Mouse (Mus musculus) central nervous system, embryonic 18 days (tissue): ENCODE measurements around the gene Ppef2. TPM values are rescaled to one million over a fixed set of nuclear protein-coding genes. Genes with fewer than 3 reads are reported as not detected.

Source experiments
- polyA plus RNA-seq: library from polyadenylated mRNA; depleted of rRNA; stranded (reverse); fragments of >200 nt; gene quantifications from 2 replicates; pipeline ENCODE4 v1.2.3, GENCODE M21; 2012; rRNA removed

Gene Ppef2
- 1.1 and 1.4 TPM in 2 replicates for polyA plus RNA-seq

DNA sequence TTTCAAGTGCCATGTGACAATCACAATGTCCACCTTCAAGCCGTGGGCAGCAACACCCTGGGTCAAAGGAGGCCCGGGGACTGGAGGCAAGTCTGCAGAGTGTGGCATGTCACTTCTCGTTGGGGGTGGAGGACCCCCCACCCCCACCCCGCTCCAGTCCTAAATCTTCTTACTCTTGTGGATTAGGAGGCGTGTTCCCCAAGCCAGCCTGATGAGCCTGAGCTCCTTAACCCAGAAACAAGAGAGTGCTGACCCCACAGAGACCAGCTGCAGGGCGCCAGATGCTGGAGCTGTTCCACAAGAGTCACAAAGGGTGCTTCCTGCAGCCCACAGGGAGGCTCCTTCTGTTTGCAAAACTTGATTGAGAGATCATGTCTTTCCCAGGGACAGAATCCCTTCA is at the start of gene Ppef2:
Gene Ppef2, minus strand, starts transcription at position 61 of the 400 bp plus-strand sequence.

GRCm38 (mm10) chr5:92277437-92278394 is 21.6 kb upstream of the Ppef2 start, which contains the start of gene Naaa:
Naaa (minus strand) TSS chr5:92278170.

DNA sequence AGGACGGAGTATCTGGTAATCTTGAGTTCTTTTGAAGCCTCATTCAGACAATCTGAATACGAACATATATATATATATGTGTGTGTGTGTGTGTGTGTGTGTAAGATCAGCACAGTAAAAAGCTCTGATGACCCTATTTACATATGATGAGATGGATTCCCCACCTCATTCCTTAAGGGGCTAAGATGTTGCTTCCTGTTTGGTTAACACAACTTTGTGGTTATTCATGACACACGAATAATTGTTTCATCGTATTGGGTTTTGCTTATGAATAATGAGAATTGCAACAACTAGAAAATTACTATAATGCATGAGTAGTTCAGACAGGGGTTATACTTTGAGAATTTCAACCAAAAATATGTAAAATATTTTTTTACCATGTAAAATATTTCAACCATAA is 40.8 kb downstream of the Ppef2 start, which contains the start of gene U90926:
Gene U90926, minus strand, starts transcription at position 101 of the 400 bp plus-strand sequence.

Other genes with a start within 250 kb of the Ppef2 start
- gene Cdkl2, start 212.4 kb downstream of the Ppef2 start, polyA plus RNA-seq = 18.5 and 21.2 TPM in 2 replicates
- 138 and 139 TPM in 2 replicates for gene G3bp2, start 172.6 kb downstream of the Ppef2 start, polyA plus RNA-seq
- gene Uso1, start 118.3 kb downstream of the Ppef2 start, polyA plus RNA-seq = 42.9 and 46.6 TPM in 2 replicates
- not detected in 2 replicates for gene U90926, start 40.9 kb downstream of the Ppef2 start, polyA plus RNA-seq
- 16.3 and 19.0 TPM in 2 replicates for gene Naaa, start 21.9 kb upstream of the Ppef2 start, polyA plus RNA-seq
- 20.1 and 20.4 TPM in 2 replicates for gene Sdad1, start 54.2 kb upstream of the Ppef2 start, polyA plus RNA-seq
- 0.15 TPM in 1 of 2 replicates, not detected in the other for gene Cxcl9, start 71.8 kb upstream of the Ppef2 start, polyA plus RNA-seq
- 4.9 and 10.7 TPM in 2 replicates for gene Art3, start 75.5 kb upstream of the Ppef2 start, polyA plus RNA-seq
- gene Cxcl10, start 92.6 kb upstream of the Ppef2 start, polyA plus RNA-seq = 0.79 and 1.2 TPM in 2 replicates
- gene Nup54, start 178.9 kb upstream of the Ppef2 start, polyA plus RNA-seq = 58.4 and 59.9 TPM in 2 replicates